Mouse (Mus musculus) gastrocnemius, adult 18-20 months (tissue): ENCODE results near the gene Hist2h2ac. TPM values are rescaled to one million over a fixed set of nuclear protein-coding genes. Genes with fewer than 3 reads are reported as not detected.
"Not testable (repeated sequence)": the region's sequence is repeated elsewhere in the genome, so short reads cannot be mapped to it uniquely, and the experiment has no call there.

Experiments used
- DNase-seq: peaks from one replicate; pipeline ENCODE4 v3.0.0; 2021; ENCODE audit warnings: low spot score
- total RNA-seq, 2 experiments: library from RNA; stranded (reverse); gene quantifications; 2 replicates each; pipeline ENCODE4 v1.2.3; 2021

The Hist2h2ac gene
- total RNA-seq, 2 experiments from 2014 or later = 6.7 to 12.5 TPM

DNA sequence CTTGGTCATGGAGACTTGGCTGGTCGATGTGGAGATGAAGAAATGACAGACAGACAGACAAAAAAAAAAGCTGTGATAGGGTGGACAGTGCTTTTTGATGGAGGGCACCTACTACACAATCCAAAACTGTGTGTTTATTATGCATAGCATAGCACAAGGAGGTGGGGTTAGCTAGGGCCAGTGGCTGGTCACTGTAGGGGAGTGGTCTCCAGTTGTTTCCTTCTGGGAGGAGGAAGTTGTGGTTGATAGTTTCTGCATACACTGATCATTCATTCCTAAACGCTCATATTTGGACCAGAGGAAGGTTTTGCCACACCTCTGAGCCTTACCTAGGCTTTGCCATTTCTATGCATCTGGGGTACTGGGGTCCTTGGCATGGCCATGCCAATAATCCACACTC lies 9.7 kb upstream of the Hist2h2ac start:
- DNase-seq = no peak

DNA sequence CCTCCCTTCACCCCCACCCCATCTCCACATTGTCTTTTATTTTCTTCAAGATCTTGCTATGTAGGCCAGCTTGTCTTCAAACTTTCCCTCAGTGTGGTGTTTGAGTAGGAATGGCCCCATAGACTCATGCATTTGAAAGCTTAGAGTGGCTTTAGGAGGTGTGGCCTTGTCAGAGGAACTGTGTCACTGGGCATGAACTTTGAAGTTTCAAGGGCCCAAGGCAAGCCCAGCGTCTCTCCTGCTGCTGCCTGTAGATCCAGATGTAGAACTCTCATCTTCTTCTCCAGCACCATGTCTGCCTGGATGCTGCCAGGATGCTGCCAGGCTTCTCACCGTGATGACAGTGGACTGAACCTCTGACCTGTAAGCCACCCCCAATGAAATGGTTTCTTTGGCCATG lies 8.1 kb upstream of the Hist2h2ac start:
- no peak for DNase-seq

DNA sequence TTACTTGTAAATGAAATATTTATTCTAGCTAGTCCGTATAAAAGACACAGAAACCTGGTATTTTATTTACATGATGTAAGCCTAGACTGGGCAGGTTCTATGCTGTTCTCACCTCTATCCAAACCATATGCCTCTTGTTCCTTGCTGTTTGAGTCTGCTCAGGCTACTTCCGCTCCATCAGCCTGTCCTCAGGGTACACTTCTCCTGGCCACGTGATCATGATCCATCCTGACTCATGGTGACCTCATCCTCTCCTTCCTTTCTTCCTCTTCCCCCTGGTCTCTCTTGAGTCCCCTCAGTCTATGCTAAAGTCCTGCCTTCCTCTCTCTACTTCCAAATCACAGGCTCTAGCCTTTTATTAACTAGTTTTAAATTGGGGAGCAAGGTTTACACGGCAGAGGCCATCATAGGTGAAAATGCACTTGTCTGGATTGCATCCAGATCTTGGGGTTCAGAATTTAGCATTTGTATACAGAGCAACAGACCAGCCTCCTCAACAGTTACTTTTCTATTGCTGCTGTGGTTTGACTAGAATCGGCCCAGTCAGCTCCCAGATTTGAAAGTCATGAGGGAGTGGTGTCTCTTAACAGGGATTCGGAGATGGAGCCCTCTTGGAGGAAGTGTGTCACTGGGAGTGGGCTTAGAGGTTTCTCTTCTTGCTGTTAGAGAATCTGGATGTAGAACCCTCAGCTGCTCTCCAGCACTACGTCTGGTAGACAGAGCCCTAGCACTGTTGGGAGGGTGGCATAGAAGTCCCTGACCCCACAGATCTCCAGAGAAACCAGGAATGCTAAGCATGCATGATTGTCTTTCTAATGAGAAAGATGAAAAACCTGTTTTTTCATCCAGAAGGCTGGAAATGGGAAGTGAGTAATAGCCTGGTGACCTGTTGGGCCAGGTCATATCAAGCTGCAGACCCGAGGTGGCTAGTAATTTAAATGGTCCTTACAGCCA lies 6.3 kb upstream of the Hist2h2ac start:
- DNase-seq = no peak

DNA sequence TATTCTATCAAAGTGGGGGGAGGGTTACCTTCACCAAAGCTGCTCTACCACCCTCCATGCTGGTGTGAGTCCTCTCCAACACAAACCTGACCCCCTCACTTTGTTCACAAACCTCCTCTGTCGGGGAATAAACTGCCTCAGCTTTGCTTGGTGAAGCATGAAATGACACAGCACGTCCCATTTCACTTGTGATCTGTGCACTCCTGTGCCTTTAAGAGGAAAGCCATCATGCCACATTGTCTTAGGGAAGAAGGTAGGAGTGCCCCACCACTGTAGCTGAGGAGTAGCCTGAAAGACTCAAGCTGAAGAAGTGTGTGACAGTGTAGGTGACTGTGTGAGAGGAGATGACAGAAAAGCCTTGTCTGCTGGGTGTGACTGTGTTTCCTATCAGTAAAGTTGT lies 4.7 kb upstream of the Hist2h2ac start:
- DNase-seq = no peak

DNA sequence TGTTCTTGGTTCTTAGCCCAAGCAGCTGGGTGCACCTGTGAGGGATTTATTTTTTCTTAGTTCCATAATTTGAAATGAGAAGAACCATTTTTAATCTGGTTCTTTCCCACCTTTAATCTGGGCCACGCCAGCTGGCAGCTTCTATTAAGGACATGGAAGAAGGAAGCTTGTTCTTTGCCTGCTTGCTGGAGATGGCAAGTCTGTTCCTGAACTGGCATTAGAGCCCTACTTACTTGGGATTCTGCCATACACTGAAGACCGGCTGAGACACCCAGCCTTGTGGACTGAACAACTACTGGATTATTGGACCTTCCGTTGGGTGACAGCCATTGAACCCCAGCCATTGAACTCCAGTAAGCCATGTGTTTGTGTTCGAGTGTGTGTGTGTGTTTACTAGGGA lies 2.1 kb upstream of the Hist2h2ac start:
- no peak for DNase-seq

DNA sequence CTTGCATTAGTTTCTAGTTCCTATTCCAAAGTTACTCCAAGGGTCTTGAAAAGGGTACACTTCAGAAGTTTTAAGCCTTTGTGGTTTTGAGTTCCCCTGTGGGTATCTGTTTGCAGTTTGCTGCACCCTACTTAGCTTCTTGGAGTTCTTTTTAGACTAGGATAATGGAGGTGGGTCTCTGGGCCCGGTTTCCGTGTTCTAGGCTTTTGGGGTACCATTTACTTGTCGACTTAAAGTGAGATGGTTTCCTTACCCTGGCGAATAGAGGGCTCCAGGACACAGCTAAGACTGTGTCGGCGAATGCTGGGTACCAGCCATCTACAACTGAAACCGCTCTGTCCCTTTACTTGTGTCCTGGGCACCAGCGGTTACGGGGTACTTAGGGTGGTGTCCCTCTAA lies 959 bp upstream of the Hist2h2ac start:
- DNase-seq = no peak

DNA sequence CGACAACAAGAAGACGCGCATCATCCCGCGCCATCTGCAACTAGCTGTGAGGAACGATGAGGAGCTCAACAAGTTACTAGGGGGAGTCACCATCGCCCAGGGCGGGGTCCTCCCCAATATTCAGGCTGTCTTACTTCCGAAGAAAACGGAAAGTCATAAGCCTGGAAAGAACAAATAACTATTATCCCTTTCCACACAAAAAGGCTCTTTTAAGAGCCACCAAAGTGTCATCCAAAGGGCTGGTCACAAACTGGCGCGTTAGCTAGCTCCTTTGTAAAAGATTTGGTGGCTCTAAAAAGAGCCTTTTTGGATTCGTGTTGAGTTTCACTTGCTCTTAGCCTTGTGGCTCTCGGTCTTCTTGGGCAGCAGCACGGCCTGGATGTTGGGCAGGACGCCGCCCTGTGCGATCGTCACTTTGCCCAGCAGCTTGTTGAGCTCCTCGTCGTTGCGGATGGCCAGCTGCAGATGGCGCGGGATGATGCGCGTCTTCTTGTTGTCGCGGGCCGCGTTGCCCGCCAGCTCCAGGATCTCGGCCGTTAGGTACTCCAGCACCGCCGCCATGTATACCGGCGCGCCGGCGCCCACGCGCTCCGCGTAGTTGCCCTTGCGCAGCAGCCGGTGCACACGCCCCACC lies 432 bp downstream of the Hist2h2ac start:
- DNase-seq = not testable (repeated sequence)

DNA sequence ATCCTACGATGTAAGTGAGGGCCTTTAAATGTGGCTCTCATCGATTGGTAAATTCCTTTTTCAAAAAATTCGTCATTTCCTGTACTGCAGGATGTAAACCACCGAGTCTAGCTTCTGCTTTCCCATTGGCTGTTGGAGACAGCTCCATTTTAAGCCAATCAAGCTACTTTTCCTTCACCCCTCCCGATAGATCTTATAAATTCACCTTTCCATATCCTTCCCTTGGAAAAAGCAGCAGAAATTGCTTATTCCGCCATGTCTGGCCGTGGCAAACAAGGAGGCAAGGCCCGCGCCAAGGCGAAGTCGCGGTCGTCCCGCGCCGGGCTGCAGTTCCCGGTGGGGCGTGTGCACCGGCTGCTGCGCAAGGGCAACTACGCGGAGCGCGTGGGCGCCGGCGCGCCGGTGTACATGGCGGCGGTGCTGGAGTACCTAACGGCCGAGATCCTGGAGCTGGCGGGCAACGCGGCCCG lies 984 bp downstream of the Hist2h2ac start, which contains the start of the genes Bola1 and Hist2h2ab:
Bola1 (minus strand) TSS at position 49 of the 470 bp plus-strand sequence.
Hist2h2ab (plus strand) TSS at position 205 of the 470 bp plus-strand sequence.
- DNase-seq = peak; percentile 73

DNA sequence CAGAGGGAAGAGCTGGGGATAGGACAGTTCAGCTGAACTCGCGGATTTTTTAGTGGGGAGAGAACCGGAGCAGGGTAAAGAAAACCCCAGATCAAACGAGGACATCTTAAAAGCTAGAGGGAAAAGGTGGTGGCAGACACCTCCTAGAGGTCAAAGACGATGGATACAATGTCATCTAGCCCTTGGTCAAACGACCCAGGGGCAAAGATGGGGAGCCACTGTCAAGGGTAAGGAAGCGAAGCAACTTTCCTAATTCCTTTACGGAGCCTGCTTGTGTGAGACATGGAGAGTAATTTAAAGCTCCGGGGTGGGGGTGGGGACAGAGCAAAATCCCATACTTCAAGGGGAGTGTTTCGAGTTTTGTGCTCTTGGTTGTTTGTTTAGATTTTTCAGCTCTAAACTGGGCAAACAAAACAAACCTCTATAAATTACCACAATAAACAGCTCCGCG lies 1.5 kb downstream of the Hist2h2ac start:
- peak; percentile 21 for DNase-seq

DNA sequence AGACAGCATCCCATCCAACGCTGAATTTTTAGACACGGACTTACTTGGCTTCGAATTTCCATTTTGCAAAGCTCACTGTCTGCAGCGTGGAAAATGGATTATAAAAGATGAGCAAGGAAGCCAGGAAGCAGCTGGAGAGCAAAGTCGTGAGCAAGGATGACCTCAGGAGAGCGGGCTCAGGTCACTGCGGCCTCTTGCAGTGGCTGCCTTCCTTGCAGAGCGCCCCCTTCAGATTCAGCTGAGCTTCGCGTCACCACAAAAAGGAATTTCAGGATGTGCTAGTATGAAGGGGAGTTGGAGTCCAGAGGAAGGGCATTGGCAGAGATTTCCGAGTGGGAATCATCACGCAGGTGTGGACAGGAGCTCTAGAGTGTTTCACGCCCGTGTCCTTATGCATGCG lies 11.4 kb downstream of the Hist2h2ac start:
- no peak for DNase-seq

DNA sequence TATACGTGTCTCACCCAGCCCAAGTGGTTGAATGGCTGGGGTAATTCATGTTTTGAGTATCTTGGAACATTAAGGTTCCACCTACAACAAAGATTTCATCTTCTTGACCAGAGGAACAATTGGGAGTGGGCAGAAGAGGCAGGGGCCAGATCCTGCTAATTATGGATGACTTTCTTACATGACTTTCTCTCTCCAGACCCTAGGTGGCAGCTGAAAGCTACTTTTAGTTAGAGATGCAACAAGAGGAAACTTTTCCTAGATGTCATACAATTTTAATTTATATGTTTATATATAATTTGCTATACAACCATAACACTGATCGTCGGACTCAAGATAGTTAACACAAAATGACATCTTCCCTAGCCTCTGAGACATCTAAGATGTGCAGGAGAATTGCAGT lies 12.9 kb downstream of the Hist2h2ac start:
- no peak for DNase-seq

DNA sequence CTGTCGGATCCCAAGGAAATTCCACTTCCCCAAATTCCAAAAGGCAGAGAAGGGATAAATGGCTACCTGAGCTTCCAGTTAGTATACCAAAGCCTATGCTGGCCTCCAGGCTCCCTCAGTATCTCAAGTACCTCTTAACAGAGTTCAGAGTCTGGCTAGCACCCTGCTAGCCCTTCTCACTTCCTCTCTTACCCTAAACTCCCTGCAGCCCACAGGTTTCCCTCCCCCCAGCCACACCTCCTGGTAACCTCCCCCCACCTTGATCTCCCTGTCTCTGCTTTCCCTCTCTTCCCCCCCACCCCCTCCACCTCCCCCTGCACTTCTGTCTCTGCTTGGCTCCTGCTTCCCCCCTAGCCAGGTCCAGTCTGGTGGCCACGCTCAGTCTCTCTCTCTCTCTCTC lies 20.9 kb downstream of the Hist2h2ac start:
- no peak for DNase-seq

DNA sequence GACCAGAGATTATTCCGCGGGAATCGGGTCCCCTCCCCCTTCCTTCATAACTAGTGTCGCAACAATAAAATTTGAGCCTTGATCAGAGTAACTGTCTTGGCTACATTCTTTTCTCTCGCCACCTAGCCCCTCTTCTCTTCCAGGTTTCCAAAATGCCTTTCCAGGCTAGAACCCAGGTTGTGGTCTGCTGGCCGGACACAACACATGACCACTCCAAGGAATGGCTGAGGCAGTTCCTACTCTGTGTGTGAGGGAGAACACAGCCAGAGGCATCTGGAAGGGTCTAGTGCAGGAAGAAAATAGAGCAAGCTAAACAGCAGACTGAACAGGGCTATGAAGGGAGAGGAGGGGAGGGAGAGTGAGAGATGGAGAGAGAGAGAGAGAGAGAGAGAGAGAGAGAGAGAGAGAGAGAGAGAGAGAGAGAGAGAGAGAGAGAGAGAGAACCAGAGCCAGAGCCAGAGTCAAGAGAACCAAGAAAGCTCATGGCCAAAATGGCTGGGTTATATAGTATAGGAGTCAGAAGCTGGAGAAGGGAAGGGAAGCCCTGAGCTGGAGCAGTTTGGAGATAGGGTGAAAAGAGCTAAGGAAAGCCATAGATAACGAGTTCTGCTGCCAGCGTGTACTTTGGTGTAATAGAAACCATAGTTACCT lies 22.0 kb downstream of the Hist2h2ac start:
- not testable (repeated sequence) for DNase-seq

DNA sequence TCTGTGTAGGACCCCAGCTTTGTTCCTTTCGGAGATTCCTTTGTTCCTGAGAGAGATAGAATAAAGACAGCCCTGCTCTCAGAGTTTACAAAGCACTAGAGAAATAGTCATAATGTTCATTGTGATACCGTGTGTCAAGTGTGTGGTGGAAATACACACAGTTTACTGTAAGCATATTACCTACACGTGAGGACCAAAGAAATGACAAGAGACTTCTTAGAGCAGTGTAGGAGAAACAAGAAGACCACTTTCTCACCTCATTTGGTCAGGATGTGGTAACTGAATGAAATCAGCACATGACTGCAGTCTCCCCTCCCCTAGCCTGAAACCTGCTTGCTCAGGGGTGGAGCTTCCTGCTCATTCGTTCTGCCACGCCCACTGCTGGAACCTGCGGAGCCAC lies 22.5 kb downstream of the Hist2h2ac start:
- DNase-seq = no peak

DNA sequence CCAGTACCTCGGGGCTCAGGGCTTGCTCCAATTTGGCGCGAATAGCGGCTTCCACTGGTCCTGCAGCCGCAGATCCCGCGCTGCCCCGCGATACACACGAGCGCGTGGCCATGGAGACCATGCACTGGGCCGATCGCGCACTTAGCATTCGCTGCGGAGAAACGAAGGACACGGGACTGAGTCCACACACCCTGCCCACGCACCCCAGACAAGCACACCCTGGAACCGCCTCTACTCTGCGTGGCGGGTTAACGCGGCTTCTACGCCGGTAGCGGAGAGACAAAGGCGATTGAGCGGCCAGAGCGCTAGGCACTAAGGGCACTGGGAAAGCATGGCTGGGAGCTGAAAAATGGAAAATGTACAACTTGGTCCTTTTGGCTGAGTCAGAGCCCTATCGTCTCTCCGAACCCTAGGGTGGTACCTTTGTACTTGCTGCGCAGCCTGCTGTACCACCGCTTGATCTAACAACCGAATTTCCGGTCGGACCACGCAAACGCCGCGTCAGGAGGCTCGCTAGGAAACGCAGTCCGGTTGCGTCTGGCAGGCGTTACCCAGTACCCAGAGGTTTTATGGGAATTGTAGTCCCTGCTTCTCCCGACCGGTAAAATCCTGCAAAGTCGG lies 23.4 kb downstream of the Hist2h2ac start:
- peak; percentile 87 for DNase-seq

DNA sequence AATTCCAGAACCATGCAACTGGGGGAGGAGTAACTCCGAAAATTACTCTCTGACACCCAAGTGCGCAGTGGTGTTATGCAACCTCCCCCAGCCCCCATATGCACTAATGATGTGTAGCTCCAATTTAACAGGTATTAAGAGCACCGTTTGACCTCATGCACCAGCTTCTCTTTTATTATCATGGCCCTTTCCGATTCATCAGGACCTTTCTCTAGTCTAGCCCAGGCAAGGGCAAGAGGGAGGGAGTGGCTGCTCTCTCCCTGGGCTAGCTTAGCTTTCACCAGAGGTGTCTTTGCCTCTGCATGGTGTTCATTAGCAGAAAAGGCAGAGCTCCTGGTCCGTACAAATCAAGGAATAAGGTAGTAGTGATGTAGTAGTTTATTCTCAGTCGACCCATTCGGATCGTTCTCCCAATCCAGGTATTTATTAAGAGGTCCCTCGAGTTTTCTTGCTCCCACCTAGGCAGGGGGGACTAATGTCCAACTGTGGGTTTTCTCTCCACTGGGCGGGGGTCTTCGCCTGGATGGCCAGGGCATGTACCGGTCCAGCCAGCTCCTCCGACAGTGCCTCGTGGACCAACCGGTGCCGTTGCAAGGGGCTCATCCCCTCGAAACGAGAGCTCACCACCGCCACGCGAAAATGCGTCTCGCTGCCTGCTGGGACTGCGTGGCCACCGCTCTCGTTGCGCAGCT lies 24.1 kb downstream of the Hist2h2ac start:
- no peak for DNase-seq

DNA sequence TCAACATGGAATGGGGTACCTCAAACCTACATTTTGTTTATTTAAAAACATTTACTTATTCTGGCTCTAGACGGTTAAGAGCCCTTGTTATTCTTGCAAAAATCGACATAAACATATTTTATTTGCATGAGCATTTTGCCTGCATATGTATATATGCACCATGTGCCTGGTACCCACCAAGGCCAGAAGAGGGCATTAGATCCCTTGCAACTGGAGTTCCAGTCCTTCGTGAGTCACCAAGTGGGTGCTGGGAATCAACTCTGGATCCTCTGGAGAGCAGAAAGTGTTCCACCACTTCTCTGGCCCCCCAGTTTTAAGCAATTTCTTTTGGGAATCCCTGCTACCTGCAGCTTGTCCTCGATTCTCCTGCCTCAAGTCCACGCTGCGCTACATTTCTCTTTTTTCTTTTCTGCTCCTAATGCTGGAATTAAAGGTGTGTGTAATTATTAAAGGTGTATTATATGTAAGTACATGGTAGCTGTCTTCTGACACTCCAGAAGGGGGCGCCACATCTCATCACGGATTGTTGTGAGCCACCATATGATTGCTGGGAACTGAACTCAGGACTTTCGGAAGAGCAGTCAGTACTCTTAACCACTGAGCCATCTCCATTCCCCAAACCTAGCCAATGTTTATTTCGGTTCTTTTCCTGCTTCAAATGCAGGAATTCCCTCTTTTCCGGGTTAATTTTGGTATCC lies 24.9 kb downstream of the Hist2h2ac start:
- no peak for DNase-seq

DNA sequence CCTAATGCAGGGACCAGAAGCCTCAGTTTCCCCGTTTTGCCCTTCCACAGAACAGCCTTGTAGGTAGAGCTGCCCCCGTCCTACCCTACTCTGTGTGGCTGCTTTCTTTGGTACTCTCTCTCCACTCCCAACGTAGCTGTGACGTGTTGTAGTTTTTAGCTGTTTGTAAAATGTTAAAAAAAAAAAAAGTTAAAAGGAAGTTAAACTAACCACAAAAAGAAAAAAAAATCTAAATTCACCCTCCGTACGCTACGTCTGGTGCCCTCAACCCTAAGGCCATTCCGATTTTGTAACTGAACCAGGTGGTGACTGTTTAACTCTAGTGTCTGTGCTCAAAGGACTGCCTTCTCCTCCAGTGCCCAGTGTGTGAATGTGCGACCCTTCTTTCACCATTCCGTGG lies 25.7 kb downstream of the Hist2h2ac start:
- no peak for DNase-seq

DNA sequence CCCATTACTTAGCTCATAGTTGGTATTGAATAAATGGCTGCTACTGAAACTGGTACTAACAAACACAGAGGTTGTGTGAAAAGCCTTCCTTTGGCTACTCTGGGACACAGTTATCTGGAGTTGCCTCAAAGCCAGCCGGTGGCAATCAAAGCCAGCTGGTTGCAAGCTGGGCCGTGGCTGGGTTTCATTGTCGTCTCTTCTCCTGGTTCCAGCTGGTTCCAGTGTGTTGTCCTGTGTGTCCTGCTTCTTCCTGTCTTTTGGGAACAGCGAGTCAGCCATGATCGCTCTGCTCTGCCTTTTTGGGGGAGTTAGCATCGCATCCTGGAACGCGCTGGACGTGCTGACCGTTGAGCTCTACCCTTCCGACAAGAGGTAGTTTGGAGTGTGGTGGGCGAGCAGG lies 27.7 kb downstream of the Hist2h2ac start:
- DNase-seq = no peak

DNA sequence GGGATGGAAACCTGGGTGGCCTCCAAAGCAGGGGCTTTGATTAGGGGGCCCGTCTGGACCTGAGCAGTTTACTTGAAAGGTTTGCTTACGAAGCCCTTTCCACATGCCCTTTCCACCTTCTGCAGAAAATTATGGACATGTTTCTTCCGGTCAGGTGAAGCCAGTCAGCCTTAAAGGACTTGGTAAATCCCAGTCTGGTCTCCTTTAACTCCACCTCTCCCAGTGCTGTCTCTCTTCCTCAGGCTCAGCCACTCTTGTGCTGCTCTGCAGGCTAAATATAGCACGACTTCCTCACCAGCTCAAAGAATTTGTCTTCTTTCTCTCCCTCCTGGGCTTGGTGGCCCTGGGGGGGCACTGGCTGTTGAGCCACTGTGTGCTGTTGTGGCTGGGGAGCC lies 38.3 kb downstream of the Hist2h2ac start:
- no peak for DNase-seq
